Mouse (Mus musculus) adrenal gland (tissue): Measurements from ENCODE around the gene Cab39.

Experiments
- intact Hi-C: fragments of 180-260 bp; cut with DNase I; formaldehyde crosslinking; loops from one replicate; pipeline ENCODE4 v1.15.1; 2025

The Cab39 gene

DNA sequence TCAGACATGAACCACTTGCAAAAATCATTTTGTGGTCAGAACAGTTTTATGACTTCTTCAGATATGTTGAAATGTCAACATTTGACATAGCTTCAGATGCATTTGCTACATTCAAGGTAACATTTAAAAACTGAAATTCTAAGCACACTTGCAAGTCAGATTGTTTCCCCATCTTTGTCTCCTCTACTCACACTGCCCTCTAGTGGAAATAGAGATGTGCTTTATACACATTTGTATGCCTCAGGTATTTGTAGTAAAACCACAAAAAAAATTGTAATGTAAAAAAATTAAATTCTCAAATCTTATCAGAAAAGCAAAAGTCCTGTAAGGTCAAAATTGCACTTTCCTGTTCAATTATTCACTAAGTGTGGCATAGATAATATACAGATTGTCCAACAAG, 49.0 kb downstream of the Cab39 start:
- intact Hi-C loops: loop anchor here (5.0 kb wide), 2 partner anchors 50 to 105 kb away; partner anchors contain the start of gene Cab39

DNA sequence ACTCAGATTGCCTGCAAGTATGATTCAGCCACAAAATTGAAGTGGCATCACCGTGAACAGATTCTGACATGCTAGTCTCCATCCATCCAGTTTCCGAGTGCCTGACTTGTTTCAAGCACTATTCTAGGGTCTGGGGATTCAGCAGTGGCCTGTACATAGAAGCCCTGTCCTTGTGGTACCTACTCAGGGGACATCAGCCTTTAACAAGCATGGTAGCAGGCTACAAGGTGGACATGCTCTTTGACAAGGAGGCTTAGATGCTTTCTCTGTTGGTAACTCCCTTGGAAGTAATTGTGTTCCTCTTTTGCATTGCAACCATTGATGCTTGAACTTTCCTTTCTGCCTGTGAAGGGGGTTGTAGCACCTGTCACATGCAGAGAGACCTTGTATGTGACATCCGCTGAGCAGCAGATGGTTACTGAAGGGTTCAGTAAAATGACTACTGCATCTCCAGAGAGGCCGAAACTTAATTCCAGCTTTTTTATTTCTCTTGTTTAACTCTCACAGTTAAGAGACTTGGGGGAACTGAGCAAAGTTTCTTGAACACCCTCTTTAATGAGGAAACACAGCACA, 50.1 kb downstream of the Cab39 start:
- intact Hi-C loops: loop anchor here (5.0 kb wide), 2 partner anchors 51 to 106 kb away; partner anchors contain the start of gene Cab39

DNA sequence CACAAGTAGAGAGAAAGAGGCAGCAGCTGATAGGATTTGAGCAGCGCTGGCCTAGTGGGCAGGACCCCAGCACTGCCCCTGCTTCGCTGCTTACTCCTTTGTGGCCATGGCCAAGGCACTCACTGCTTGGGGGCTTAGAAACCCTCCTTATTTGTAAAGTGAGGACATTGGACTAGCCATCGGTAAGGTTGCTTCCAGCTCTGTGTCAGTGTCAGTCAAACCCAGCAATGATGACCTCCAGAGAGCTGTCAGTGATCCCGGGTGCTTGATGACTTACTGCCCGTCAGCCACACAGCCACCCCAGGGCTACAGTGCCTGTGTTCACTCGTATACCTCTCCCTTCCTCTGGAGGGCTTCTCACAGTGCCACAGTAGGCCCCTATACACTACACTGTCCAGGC, 51.7 kb downstream of the Cab39 start:
- intact Hi-C loops: loop anchor here (5.0 kb wide), 2 partner anchors 53 to 108 kb away; partner anchors contain the start of gene Cab39

DNA sequence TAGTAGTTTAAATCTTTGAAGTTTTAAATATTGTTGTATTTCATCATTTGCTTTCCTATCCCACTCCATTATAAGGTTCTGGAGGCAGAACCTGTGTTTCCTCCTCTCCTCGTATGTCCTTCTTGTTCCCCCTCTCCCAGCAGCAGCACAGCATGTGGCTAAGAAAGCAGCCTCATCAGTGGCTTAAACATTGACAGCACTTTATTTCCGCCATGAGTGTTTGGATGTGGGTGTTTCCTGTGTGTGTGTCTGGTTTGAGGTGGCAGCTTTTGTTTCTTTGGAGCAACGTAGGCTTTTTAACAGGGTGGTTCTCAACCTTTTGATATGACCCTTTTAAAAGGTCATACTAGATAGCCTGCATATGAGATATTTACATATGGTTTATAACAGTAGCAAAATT, 52.2 kb downstream of the Cab39 start:
- intact Hi-C loops: no loop called here

DNA sequence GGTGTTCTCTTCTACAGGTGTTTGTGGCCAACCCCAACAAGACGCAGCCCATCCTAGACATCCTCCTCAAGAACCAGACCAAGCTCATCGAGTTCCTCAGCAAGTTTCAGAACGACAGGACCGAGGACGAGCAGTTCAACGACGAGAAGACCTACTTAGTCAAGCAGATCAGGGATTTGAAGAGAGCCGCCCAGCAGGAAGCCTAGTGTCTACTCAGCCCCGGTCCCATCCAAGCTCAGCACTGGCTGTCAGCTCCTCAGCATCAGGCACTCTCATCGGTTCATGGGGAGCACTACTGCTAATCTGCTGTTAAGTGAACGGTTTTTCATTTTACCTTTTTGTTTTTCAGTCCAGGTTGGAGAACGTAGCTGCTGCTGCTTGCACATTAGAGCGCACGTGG, 55.8 kb downstream of the Cab39 start:
- intact Hi-C loops: no loop called here

DNA sequence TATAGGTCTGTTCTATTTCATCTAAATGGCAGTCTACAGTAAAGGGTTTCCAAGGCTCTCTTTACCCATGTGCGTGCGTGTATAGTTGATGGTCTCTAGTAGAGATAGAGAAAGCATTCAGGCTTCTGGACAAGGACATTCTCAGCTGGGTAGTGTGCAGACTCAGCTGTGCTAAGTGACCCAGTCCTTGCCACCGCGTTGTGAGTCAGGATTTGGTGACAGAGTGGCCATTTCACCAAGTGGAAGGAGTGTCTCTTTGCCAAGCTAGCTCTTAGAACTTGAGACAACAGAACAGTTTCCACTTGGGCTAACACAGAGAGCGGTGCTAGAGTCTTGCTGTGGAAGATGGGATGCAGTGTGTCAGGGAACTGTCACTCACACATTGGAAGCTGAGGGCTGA, 57.6 kb downstream of the Cab39 start:
- intact Hi-C loops: no loop called here

DNA sequence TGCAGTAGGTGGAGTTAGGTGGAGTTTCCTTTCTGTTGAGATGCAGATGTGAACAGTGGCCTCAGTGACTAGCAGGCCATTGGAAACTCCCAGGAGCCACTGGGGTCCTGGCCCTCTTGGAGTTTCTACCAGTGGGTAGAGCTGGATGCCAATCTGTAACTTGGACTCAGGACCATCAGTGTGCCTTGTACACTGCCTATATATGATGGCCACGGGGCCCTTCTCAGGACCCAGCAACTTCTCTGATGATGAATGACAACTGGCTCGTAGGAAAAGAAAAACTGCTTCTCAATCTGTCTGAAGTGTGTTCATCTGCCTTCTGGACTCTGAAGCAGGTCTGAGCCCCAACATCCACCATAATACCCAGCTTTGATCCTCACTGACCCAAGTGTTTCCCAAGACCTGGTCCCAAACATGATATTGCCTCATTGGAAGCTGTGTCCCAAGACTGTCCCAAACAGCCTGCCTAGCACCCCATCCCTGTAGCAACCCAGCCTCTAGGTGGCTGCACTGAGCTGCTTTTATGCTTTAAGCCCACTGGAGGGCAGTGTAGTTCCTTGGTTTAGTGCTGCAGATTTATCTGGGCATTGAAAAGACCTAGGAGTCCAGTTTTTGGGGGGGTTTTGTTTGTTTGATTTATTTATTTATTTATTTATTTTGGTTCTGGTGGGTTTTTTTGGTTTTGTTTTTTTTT, 59.9 kb downstream of the Cab39 start:
- intact Hi-C loops: loop anchor here (2.0 kb wide), 2 partner anchors 82 to 154 kb away; no protein-coding TSS in a partner anchor

DNA sequence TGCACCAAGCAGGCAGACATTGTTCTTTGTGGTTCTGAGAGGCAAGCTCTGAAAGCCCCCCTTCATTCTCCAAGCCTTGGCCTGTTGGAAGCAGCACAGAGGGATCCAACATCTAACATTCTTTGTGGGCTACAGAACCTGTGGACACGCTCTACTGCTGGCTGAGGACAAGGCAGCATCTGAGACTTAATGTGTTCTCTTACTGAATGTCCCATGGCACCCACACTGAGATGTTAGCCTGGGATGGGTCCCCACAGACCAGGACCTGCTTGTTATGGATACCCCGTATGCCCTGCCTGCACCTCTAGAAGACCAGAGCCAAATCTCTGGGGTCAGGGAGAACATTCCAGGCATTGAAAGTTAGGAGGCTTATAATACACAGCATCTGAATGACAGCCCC, 60.6 kb downstream of the Cab39 start:
- intact Hi-C loops: loop anchor here (2.0 kb wide), 2 partner anchors 81 to 153 kb away; no protein-coding TSS in a partner anchor

DNA sequence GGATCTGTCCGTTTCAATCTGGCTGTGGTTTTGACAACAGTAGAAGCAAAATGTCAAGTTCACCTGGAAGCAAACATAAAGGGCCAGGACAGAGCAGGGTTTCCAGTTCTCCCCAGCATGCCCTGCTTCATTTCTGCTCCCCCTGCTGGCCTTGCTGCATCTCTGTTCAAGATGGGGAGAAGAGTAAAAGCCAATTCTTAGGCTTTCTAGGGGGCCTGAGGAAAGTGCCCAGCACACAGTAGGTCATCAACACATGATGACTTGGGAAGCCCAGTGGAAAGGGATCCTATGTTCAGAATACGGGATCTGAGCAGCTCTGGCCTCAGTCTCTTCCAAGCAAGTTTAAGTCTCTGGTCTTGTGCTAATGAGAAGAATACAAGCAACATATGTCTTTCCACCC, 61.2 kb downstream of the Cab39 start:
- intact Hi-C loops: no loop called here

DNA sequence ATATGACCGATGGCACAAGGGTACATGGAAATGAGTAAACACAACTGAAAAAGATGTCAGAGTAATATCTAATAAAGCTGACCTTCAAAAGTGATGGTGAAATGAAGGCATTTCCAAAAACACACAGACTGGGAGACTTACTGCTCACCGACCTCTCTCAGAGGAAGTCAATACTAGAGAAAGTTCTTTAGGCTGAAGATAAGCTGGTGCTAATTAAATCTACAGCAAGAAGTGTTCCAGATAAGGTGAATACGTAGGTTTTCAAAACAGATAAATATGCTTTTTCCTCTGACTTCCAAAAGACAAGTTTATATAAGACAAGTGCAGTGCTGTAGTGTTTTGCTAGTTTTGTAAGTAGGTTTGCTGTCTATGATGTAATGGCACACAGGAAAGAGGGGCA, 63.0 kb downstream of the Cab39 start:
- intact Hi-C loops: loop anchor here (5.0 kb wide), 1 partner anchor 36 kb away; the partner anchor contains the start of gene Itm2c

DNA sequence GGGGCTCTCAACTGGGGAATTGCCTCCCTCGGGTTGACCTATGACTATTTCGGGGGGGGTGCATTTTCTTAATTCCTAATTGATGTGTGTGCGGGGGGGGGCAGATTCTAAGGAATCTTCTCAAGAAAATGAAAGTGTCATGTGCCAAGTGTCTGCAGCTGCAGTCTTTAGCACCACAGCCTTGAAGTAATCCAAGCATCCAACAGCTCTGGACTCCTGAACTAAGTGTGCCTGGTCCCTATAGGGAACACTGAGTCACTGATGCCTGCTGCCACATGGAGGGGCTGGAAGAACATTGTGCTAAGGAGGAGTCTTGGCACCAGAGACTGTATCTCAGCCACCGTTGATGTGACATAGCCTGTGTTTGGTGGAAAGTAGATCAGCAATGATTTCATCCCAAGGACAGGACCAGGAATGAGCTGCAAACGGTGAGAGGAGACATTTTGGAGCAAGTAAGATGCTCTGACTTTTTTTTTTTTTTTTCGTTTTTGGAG, 64.1 kb downstream of the Cab39 start:
- intact Hi-C loops: loop anchor here (5.0 kb wide), 1 partner anchor 35 kb away; the partner anchor contains the start of gene Itm2c

DNA sequence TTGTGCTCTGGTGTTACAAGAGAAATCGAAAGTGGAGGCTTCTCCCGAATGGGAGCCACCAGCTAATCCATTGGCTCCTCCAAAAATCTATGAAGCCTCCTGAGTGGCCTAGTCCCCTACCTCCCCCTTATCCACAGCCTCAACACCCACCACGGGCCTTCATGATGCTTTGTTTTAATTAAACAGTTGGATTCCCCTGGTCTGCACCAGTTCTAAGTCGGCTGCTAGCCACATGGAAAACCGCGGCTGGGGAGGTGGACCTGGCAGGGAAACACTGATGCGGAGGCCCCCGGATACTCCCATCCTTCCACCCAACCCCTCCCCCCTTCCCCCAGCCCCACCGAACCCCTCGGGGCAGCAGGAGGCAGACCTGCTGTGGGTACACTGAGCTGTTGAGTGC, 71.1 kb downstream of the Cab39 start:
- intact Hi-C loops: no loop called here

DNA sequence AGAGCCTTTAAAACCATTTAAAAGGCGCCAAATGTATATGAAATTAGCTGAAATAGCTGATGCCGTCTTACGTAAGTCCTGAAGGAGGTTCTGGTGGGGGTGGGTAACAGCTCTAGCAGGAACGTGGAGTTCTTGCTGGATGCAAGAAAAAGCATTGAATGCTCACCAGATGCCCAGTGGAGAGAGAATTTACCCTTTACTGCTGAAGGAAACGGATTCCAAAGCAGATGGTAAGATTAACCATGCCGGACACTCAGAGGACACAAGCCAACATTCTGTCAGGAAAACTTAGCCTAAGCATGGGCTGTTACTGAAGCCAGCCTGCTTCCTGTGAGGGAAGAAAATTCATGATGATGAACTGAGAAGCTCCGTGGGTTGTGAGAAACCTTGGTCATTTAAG, 76.8 kb downstream of the Cab39 start:
- intact Hi-C loops: no loop called here

DNA sequence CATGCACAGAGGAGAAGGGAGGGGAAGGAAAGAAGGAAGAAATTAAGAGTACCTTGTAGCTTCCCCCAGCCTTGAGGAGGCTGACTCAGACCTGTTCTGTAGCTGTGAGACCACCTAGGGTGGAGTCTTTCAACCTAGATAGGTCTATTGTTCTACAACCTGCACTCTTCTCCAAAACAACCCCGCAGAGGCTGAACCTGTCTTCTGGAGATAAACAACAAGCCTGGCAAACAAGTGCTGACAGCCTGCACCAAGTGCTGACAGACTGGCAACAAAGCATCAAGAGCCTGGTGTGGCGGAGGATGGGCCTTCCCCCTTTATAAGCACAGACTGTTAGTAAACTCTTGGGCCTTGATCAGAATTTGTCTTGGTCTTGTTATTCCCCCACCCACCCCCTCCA, 77.3 kb downstream of the Cab39 start:
- intact Hi-C loops: no loop called here

DNA sequence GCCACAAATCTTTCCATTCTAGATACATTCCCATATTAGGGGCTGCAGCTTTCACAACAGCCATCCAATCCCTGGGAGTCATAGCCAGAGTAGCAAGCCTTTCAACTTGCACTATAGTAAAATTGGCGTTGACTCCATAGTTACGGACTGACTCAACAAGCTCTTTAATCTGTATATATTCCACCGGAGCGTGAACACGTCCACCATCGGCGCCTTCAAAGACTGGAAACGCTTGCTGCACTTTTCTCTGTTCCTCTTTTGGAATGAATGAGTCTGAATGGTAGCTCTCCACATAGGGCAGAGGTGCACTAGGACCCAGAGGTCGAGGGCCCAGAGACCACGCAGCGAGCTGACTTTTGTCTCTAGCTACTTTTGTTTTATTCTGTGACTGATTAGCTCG, 88.8 kb downstream of the Cab39 start:
- intact Hi-C loops: no loop called here

DNA sequence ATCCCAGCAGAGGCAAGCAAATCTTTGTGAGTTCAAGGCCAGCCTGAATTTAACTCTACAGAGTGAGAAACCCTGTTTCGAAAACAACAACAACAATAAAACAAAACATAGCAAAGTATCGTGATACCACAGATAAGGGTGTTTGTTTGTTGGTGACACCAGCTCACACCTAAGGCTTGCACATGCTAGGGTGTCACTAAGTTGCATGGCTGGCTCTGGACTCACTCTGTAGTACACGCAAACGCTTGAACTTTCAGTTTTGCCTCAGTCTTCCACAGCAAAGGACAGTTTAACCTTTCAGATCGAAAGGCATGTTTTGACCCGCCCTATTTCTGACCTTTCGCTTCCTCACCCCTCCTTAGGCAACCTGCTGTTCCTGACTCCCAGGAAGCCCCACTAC, 94.0 kb downstream of the Cab39 start:
- intact Hi-C loops: no loop called here

DNA sequence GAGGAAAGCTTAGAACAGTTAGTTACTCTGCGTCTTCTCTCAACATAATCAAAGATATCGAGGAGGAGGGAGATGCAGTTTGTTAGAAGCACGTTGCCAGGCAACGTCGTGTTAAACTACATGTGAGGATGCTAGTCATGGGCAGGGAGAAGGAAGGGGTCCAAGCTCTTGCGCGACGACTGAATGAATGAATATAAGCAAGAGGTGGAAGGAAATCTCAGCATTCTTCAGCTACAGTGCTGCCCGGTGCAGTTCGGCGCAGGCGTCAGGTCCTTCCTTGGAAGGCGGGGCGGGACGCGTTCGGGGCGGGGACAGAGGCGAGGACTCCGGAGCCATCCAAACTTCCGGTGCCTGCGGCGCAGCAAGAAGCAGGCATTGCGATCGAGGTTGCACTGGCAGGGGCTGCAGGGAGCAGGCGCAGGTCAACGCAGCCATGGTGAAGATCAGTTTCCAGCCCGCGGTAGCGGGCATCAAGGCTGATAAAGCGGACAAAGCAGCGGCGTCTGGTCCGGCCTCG, 101.0 kb downstream of the Cab39 start, which contains the start of gene Itm2c:
TSS of gene Itm2c (plus strand) at position 51 of the 517 bp plus-strand sequence.
- intact Hi-C loops: loop anchor here (5.0 kb wide), 1 partner anchor 37 kb away; no protein-coding TSS in a partner anchor

DNA sequence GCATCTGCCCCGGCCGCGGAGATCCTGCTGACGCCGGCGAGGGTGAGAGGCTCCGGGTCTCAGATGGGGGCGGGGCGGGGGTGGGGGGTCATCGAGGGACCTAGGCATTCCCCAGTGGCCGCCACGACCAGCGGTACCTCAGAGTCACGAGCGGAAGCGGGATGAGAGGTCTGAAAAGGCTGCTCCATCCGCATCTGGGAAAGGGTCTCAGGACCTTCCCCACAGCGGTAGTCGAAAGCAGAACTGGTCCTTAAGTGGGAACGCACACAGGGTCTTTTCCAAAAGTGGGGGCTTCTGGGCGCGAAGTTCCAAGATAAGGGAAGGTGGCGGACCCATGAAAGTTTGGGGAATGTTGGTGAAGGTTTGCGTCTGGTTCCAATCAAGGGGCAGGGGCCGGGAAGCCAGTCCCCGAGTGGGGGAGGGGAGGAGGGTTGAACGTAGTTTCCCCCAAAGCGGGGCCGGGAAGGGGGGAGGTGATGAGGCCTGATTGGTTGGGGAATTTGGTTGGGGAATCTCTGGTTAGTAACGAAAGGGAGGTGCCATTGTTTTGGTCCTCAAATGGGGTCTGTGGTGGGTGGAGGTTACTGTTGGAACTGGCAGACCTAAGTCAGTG, 101.6 kb downstream of the Cab39 start:
- intact Hi-C loops: loop anchor here (5.0 kb wide), 1 partner anchor 38 kb away; no protein-coding TSS in a partner anchor

DNA sequence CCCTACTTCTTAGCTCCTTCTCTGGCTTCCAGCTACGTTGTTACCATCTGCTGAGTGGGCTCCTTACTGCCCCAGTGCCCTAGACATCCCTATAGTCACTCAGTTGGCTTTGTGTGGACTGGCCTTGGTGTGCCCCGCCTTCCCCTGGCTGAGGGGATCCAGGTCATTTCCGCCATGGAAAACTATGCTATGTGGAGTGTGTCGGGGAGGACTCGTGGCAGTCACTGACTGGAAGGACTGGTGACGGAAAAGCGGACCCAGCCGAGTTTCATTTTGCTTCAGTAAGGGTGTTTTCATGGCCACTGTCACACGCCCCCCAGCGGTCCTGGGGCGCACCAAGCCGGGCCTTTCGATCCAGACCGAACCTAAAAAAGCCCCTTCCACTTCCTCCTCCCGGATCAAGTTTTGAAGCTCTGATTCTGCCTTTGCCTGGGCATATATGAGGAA, 102.2 kb downstream of the Cab39 start:
- intact Hi-C loops: no loop called here

DNA sequence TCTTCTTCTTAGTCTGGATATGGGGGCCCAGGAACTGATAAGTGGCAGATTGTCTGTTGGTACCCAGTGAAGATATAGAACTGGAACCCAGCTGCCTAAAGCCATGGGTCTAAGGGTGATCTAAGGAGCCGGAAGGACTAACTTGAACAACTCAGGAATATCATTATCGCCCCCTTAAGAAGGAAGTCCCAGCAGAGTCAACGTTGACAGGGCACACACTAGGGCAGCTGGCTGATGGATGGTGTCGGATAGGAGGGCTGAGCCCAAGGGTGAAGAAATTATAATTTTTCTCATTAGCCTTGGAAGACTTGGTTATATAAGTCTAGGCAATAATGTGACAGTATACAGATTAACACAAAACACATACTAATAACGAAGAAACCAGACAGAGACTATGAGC, 102.9 kb downstream of the Cab39 start:
- intact Hi-C loops: no loop called here

DNA sequence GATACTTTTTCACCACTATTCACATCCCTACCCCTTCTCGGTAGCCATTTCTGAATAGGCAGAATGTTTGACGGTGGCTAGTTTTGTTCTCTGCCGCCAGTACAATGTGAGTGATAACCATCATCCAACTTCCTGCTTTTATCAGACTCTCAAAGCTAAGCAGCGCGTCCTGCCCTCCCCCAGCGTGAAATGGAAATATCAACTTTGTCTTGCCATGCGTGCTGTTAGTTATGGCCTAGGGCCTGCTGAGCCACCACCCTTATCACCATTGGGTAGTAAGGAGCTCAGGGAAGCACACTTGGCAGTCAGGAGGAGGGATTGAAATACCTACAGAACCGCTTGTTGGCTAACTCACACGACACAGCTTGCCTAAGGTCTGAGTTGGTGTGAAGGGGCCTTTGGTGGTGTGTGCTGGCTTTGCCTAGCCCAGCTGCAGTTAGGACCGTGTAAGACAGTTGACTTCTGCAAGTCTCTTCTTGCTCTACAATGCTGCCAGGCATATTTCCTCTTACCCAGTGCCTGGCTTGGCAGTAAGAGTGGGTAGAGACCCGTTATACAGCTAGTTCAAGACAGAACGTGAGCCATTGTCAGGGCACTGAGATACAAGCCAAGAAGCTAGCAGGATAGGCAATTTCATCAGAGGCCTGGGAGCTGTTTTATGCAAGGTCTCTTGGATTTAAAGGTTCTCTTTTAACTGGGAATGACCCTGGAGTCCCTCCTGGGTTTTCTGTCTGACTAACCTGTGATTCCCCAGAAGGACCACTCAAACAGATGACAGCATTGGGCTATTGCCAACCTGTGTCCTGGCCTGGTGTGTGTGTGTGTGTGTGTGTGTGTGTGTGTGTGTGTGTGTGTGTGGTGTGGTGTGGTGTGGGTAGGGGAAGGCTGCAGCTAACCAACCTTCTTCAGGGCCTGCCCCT, 103.8 kb downstream of the Cab39 start:
- intact Hi-C loops: no loop called here
